Mouse (Mus musculus): ENCODE measurements around the gene Ccdc9. TPM values are rescaled to one million over a fixed set of nuclear protein-coding genes. Genes with fewer than 3 reads are reported as not detected.

Gene Ccdc9
- 4.6 and 6.0 TPM in 2 replicates for polyA plus RNA-seq (2021; fragmentation: Nextera tagmentation)
- long read RNA-seq, experiment 1, partial matches to known transcripts = 2 of 8 reads
- long read RNA-seq, experiment 1, other reads (novel, unspliced or antisense) = 5 of 8 reads
- long read RNA-seq, experiment 2, partial matches to known transcripts = 2 of 5 reads
- long read RNA-seq, experiment 2, other reads (novel, unspliced or antisense) = 3 of 5 reads

DNA sequence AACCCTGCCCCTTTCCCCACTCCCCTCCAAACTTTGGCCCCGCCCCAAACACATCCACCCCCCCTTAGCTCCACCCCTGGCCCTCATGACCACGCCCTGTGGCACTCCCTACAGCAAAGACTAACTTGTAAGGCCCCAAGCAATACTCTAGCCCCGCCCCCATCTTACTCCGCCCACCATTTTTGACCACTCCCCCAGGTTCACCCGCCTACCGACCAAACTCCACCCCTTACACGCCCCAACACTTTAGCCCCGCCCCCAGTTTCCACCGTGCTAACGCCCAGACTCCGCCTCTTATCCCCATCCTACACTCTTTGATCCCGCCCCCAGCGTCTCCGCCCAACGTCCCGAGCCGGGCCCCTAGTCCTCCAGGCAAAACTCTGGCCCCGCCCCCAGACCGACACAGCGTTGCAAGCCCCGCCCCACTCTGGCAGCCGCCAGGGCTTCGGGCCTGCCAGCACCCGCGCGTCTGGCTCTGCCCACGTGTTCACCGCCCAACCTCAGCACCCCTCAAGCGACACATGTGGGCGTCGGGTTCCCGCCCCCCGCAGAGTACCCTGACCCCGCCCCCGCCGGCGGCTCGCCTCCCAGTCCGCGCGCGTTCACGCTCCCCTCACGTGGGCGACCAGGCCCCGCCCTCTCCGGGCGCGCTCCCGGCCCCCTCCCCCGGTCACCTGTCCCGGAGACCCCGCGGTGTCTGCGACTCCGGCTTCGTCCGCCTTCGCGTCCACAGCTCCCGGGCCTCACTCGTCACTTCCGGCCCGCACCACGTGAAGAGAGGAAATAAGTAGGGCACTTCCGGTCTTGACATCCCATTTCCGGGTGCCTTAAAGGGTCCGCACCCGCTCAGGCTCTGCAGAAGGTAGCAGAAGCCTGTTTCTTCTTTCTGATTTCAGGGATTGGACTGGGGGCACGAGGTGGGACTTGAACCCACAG, at the start of gene Ccdc9:
Gene Ccdc9 (minus strand): TSS at position 770 of the 936 bp plus-strand sequence.

DNA sequence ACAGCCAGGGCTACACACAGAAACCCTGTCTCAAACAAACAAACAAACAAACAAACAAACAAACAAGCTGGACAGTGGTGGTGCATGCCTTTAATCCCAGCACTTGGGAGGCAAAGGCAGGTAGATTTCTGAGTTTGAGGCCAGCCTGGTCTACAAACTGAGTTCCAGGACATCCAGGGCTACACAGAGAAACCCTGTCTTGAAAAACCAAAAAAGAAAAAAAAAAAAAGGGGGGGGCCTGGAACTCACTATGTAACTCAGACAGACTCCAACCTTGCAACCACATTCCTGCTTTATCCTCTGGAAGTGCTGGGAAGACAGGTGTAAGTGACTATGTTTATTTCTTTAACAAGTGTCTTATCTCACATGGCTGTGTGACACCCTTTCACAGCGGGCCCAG, 21.5 kb upstream of the Ccdc9 start, which contains the start of gene Bbc3:
Gene Bbc3 (plus strand): TSS at position 301 of the 400 bp plus-strand sequence.

GRCm38 (mm10) chr7:16273081-16273765, 13.4 kb downstream of the Ccdc9 start, which contains the start of gene Inafm1:
TSS of gene Inafm1 (minus strand) at chr7:16273617.

DNA sequence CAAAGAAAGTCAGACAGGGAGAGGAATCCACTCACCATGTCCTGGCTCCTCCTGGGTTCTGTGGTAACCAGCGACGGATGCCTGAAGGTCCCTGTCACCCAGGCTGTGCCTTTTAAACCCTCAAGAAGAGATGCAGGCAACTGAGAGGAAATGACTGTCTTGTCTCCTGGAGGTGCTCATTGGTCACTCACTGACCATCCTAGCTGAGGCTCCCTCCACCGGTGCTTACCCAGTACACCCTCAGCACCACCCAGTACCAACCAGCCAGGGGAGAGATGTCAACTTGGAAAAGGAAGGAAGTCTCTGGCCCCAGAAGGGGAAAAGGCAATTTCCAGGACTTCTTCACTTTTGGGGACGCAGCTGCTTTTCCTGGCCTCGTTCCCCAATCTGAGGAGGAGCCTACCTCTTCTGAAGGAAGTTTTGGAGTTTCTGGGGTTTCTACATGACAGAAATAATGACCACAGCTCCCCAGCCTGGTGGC, 27.4 kb downstream of the Ccdc9 start, which contains the start of gene C5ar1:
Gene C5ar1 (minus strand): TSS at position 431 of the 481 bp plus-strand sequence.

GRCm38 (mm10) chr7:16244067-16244466, 42.5 kb downstream of the Ccdc9 start, which contains the start of gene C5ar2:
TSS of gene C5ar2 (minus strand) at chr7:16244154.

Other genes starting within 250 kb of the Ccdc9 start
- gene Bicra, start 238.9 kb downstream of the Ccdc9 start, polyA plus RNA-seq (2021; fragmentation: Nextera tagmentation) = 5.3 and 6.6 TPM in 2 replicates
- gene Zfp541, start 225.0 kb downstream of the Ccdc9 start, polyA plus RNA-seq (2021; fragmentation: Nextera tagmentation) = 0.05 and 0.08 TPM in 2 replicates
- gene Napa, start 188.3 kb downstream of the Ccdc9 start, polyA plus RNA-seq (2021; fragmentation: Nextera tagmentation) = 362 and 371 TPM in 2 replicates
- 21.4 and 21.8 TPM in 2 replicates for gene Kptn, start 166.9 kb downstream of the Ccdc9 start, polyA plus RNA-seq (2021; fragmentation: Nextera tagmentation)
- 26.5 and 27.3 TPM in 2 replicates for gene Slc8a2, start 157.0 kb downstream of the Ccdc9 start, polyA plus RNA-seq (2021; fragmentation: Nextera tagmentation)
- 25.3 and 29.2 TPM in 2 replicates for gene Meis3, start 111.7 kb downstream of the Ccdc9 start, polyA plus RNA-seq (2021; fragmentation: Nextera tagmentation)
- gene Dhx34, start 64.8 kb downstream of the Ccdc9 start, polyA plus RNA-seq (2021; fragmentation: Nextera tagmentation) = 4.8 and 5.4 TPM in 2 replicates
- 0.65 and 0.70 TPM in 2 replicates for gene C5ar2, start 42.6 kb downstream of the Ccdc9 start, polyA plus RNA-seq (2021; fragmentation: Nextera tagmentation)
- gene C5ar1, start 27.3 kb downstream of the Ccdc9 start, polyA plus RNA-seq (2021; fragmentation: Nextera tagmentation) = 1.2 and 1.5 TPM in 2 replicates
- 31.3 and 36.8 TPM in 2 replicates for gene Inafm1, start 13.2 kb downstream of the Ccdc9 start, polyA plus RNA-seq (2021; fragmentation: Nextera tagmentation)
- 2.5 and 3.9 TPM in 2 replicates for gene Bbc3, start 21.6 kb upstream of the Ccdc9 start, polyA plus RNA-seq (2021; fragmentation: Nextera tagmentation)
- 142 and 146 TPM in 2 replicates for gene Sae1, start 101.0 kb upstream of the Ccdc9 start, polyA plus RNA-seq (2021; fragmentation: Nextera tagmentation)
- 3.7 and 4.5 TPM in 2 replicates for gene Zc3h4, start 114.1 kb upstream of the Ccdc9 start, polyA plus RNA-seq (2021; fragmentation: Nextera tagmentation)
- gene Tmem160, start 166.0 kb upstream of the Ccdc9 start, polyA plus RNA-seq (2021; fragmentation: Nextera tagmentation) = 212 and 217 TPM in 2 replicates
- 10.2 and 11.5 TPM in 2 replicates for gene Npas1, start 190.9 kb upstream of the Ccdc9 start, polyA plus RNA-seq (2021; fragmentation: Nextera tagmentation)

All from layer of hippocampus, adult 6 months (tissue).